Mouse (Mus musculus) heart, adult 2 months (tissue): Measurements from ENCODE around the gene Dach1. TPM values are rescaled to one million over a fixed set of nuclear protein-coding genes. Genes with fewer than 3 reads are reported as not detected.
A peak's percentile ranks its signal among the peaks of the same experiment; 100 is the strongest.

Experiments used
- DNase-seq, 2 experiments: peaks; one replicate each; pipeline ENCODE4 v3.0.0; 2021
- H3K27ac ChIP-seq: fragments of 200-600 bp; 2 replicates; pipeline ENCODE4 v1.8.1; 2022
- H3K27me3 ChIP-seq: fragments of 200-500 bp; 2 replicates; pipeline ENCODE4 v1.6.1; 2012; ENCODE audit warnings: mild to moderate bottlenecking, low read length, inconsistent platforms, mixed read lengths; ENCODE audit not compliant: control insufficient read depth, insufficient read depth
- H3K36me3 ChIP-seq: fragments of 200-500 bp; 2 replicates; pipeline ENCODE4 v1.6.1; 2012; ENCODE audit warnings: low read length, inconsistent platforms; ENCODE audit not compliant: control insufficient read depth, insufficient read depth
- H3K4me1 ChIP-seq: fragments of 200-500 bp; 2 replicates; pipeline ENCODE4 v1.6.1; 2011; ENCODE audit warnings: low read length; ENCODE audit not compliant: control insufficient read depth, insufficient read depth
- H3K4me3 ChIP-seq: fragments of 200-600 bp; 2 replicates; pipeline ENCODE4 v1.8.1; 2022
- H3K79me2 ChIP-seq: fragments of 200-500 bp; replicated peaks from 2 replicates; pipeline ENCODE4 v1.6.1; 2012; ENCODE audit warnings: mild to moderate bottlenecking, inconsistent platforms, low read length, moderate library complexity, mixed read lengths; ENCODE audit not compliant: control insufficient read depth, insufficient read depth
- H3K9ac ChIP-seq: fragments of 200-500 bp; 2 replicates; pipeline ENCODE4 v1.6.1; 2012; ENCODE audit warnings: low read depth, mild to moderate bottlenecking, control low read depth, inconsistent platforms, low read length, mixed read lengths
- CTCF ChIP-seq: fragments of 200-600 bp; IDR thresholded peaks from 2 replicates; pipeline ENCODE4 v1.8.1; 2022; ENCODE audit warnings: antibody characterized with exemption, mild to moderate bottlenecking, moderate library complexity
- EP300 ChIP-seq: fragments of 200-500 bp; IDR thresholded peaks from 2 replicates; pipeline ENCODE4 v1.6.1; 2011; ENCODE audit warnings: low read depth, low read length, control low read depth; ENCODE audit not compliant: insufficient read depth
- POLR2A ChIP-seq: fragments of 200-500 bp; IDR thresholded peaks from 2 replicates; pipeline ENCODE4 v1.6.1; 2011; ENCODE audit warnings: mild to moderate bottlenecking, low read depth, low read length, control low read depth; ENCODE audit not compliant: insufficient read depth
- WGBS: fragments of 180-500 bp; shearing (Covaris S2); methylation state at CpG from one replicate; pipeline ENCODE4 v1.1.7; 2018; 5-methylcytosine and 5-hydroxymethylcytosine counted together
- intact Hi-C: fragments of 180-260 bp; cut with DNase I; formaldehyde crosslinking; loops from one replicate; pipeline ENCODE4 v1.15.1; 2025
- long read RNA-seq: library from polyadenylated mRNA; stranded (forward); transcript quantifications from one replicate; pipeline ENCODE4 v2.0.0, GENCODE M21; 2021
- polyA plus RNA-seq: library from polyadenylated mRNA; depleted of rRNA; stranded (reverse); fragments of >200 nt; gene quantifications from 2 replicates; pipeline ENCODE4 v1.2.3, GENCODE M21; 2012; rRNA removed
- total RNA-seq, 2 experiments: library from RNA; stranded (reverse); gene quantifications; 2 replicates each; pipeline ENCODE4 v1.2.3; 2021

Gene Dach1
- 1 to 10 TPM; 7.7 to 8.4 TPM for total RNA-seq
- 2.7 and 3.7 TPM in 2 replicates for polyA plus RNA-seq
- long read RNA-seq, full-length matches to known transcripts: 1 of 1 reads
- long read RNA-seq, partial matches to known transcripts: 0 of 1 reads
- long read RNA-seq, other reads (novel, unspliced or antisense): 0 of 1 reads

DNA sequence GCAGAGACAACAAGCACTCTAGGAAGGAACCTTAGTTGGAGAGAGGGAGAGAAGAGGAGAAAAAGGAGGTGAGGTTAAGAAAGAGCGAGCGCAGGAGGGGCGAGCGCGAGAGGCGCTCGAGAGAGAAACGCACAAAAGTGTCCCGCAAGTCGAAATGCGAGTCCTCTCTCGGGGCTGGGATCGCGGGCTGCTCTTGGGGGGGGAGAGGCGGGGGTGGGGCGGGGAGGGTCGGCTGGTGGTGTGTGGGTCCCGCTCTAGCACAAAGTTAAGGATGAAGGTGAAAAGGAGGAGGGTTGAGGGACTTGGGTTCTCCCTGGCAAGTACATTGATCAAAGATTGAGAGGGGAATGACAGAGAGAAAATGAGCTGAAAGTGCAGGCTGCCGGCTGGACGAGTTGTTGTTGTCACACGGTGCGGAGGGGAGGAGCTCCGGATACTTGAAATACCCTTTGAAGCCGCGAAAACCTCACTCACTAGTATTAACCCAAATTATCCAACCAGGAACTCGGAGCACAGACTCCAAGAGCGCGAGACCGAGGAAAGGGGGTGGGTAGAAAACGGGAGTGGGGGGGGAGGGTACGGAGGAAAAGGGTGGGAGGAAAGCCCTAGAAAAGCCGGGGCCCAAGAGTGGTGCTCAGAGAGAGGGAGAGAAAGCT lies at the start of gene Dach1:
Gene Dach1 (minus strand): TSS at position 345 of the 656 bp plus-strand sequence.
- H3K36me3 ChIP-seq: no peaks in the 10 kb centered on the region
- H3K27ac ChIP-seq: peak within 1 kb of the TSS; percentile 94
- intact Hi-C loops: loop anchor here (5.0 to 10.0 kb wide), 4 partner anchors 167 to 855 kb away; no protein-coding TSS in a partner anchor
- peak within 1 kb of the TSS; percentile 73 for H3K4me3 ChIP-seq
- peaks cover 2% of the 10 kb centered on the region for H3K4me1 ChIP-seq
- H3K27me3 ChIP-seq: no peaks in the 10 kb centered on the region
- peak; percentile 60 to 65 for DNase-seq
- under 1% methylated on average over 32 of the region's 32 CpGs for WGBS
- no peaks in the 10 kb centered on the region; the same call in 1 of the 2 replicates for H3K79me2 ChIP-seq
- H3K9ac ChIP-seq: peak within 1 kb of the TSS; percentile 86
- TF ChIP-seq EP300 (no peak), CTCF (no peak), POLR2A (peak; percentile 82)

DNA sequence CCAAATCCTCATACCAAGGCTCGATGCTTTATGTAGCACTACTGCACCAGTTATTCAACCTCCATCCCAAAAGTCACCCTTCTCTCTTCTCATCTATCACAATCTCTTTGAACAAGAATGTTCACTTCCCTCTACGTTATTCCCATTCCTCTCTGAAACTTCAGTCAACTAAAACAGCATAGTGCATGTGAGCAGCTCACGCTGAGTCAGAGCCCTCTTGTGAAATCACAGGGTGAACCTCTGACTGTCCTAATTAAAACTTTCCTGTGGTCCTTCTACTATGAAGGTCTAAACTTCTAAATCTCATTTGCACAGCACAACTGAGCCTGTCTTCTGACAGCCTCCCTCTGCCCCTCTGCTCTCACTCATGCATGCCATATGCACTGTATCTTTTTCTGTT lies 30.5 kb upstream of the Dach1 start:
- no peaks in the 10 kb centered on the region for H3K27me3 ChIP-seq
- no peak for DNase-seq
- no peak overlapping the region for H3K27ac ChIP-seq
- no peak overlapping the region for H3K4me3 ChIP-seq
- TF ChIP-seq CTCF: no peak
- no peak for TF ChIP-seq POLR2A
- no peak for TF ChIP-seq EP300
- 81% methylated on average over 3 of the region's 3 CpGs for WGBS
- no peaks in the 10 kb centered on the region for H3K79me2 ChIP-seq
- H3K36me3 ChIP-seq: no peaks in the 10 kb centered on the region
- intact Hi-C loops: no loop called here
- H3K9ac ChIP-seq: no peak overlapping the region
- H3K4me1 ChIP-seq: no peaks in the 10 kb centered on the region

DNA sequence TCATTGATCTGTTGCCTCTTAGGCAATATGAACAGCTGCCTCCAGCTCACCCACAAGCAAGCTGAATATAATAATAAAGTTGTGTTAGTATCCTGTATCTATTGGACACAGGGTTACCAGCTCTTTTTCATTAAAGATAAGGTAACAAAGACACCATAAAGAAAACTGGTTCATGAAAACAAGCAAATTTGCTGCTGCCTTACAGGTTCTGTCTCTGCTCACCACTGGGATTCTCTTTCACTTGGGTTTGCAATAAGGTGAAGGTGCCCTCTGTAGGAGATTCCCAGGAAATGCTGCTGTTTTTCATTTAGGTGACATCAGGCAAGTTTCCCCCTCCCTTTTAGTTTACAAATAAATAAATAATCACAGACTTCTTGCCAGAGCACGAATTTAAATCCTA lies 12.0 kb upstream of the Dach1 start:
- H3K4me3 ChIP-seq: no peak overlapping the region
- intact Hi-C loops: loop anchor here (2.0 to 5.0 kb wide), 2 partner anchors 513 to 849 kb away; no protein-coding TSS in a partner anchor
- H3K27me3 ChIP-seq: no peaks in the 10 kb centered on the region
- no peaks in the 10 kb centered on the region for H3K4me1 ChIP-seq
- H3K27ac ChIP-seq: no peak overlapping the region
- peak; percentile 88 for TF ChIP-seq CTCF
- TF ChIP-seq EP300: no peak
- no peak for TF ChIP-seq POLR2A
- no peaks in the 10 kb centered on the region for H3K79me2 ChIP-seq
- peaks cover 4% of the 10 kb centered on the region for H3K36me3 ChIP-seq
- 0% methylated on average over 1 of the region's 1 CpGs for WGBS
- DNase-seq: no peak
- H3K9ac ChIP-seq: no peak overlapping the region

DNA sequence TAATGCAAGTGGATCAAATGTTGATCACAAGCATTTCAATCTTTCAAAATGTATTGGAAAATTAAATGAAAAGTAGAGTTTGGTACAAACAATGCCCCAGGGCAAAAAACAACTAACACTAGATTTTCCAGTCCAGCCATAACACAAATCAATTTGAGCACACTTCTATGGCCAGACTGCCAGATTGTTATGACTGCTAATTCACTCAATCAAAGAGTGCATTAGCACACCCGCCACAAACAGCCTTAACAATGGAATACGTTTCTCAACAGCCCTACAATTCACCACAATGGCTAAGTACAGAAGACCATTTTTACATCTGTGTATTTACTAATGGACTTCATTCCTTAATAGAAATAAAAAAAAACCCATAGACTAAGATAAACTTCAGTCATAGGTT lies 4.3 kb upstream of the Dach1 start:
- Histone ChIP-seq H3K27ac (no peak overlapping the region), H3K9ac (no peak overlapping the region), H3K27me3 (no peaks in the 10 kb centered on the region), H3K79me2 (no peaks in the 10 kb centered on the region; the same call in 1 of the 2 replicates), H3K36me3 (peaks cover 4% of the 10 kb centered on the region), H3K4me3 (no peak overlapping the region), H3K4me1 (peaks cover 2% of the 10 kb centered on the region)
- DNase-seq: no peak
- intact Hi-C loops: loop anchor here (10.0 kb wide), 2 partner anchors 339 to 851 kb away; no protein-coding TSS in a partner anchor
- WGBS: 58% methylated on average over 2 of the region's 2 CpGs
- TF ChIP-seq CTCF (no peak), EP300 (no peak), POLR2A (no peak)

DNA sequence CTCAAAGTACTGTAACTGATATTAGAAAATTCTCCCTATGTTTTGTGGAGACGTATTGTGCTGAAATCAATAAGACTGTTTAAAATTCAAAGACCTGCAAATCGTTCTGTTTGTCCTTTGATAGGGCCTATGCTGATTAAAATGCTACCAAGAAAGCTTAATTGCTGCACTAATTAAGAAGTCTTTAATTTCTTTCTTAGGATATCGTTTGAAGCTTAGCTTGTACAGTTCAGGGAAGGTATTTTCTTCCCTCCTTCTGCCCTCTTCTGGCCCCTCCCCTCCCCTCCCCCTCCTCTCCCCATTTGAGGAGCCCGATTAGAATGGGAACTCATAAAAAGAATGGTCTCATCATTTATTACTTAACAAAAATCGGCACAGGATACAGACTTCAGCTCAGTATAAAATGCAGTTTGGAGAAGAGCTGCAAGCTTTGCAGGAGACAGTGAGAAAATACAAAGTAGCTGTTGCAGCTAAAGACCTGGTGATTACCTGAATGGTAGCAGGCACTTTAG lies 2.9 kb upstream of the Dach1 start:
- Histone ChIP-seq H3K9ac (no peak overlapping the region), H3K27me3 (no peaks in the 10 kb centered on the region), H3K79me2 (no peaks in the 10 kb centered on the region; the same call in 1 of the 2 replicates), H3K36me3 (peaks cover 4% of the 10 kb centered on the region), H3K4me3 (no peak overlapping the region), H3K27ac (0 out of 2 replicates have a peak overlapping the region, but pooled peaks have one; percentile 28), H3K4me1 (peaks cover 2% of the 10 kb centered on the region)
- WGBS: 26% methylated on average over 5 of the region's 5 CpGs
- intact Hi-C loops: loop anchor here (10.0 kb wide), 2 partner anchors 338 to 852 kb away; no protein-coding TSS in a partner anchor
- TF ChIP-seq POLR2A (no peak), EP300 (no peak), CTCF (no peak)
- no peak for DNase-seq

DNA sequence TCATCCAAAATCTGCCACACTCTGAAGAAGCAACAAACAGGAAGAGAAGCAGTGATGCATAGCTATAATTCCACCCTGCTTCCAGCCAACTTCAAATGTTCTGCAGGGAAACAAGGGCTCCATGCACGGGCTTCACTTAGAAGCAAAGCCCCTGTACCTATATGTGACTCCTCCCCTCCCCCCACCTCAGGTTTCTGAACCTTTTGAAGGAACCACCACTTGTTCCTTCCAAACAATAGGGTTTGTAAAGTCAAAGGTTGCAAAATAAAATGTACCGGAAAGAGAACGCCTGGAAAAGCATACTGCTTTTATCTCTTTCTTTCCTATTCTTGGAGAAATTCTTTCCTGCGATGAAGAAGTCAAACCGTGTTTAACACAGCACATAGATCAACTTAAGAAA lies 2.3 kb upstream of the Dach1 start:
- DNase-seq: no peak
- TF ChIP-seq POLR2A: no peak
- no peak for TF ChIP-seq EP300
- no peak for TF ChIP-seq CTCF
- Histone ChIP-seq H3K27ac (peak overlapping the region; percentile 5; the same call in 1 of the 2 replicates), H3K79me2 (no peaks in the 10 kb centered on the region; the same call in 1 of the 2 replicates), H3K9ac (no peak overlapping the region), H3K36me3 (no peaks in the 10 kb centered on the region; the same call in 1 of the 2 replicates), H3K27me3 (no peaks in the 10 kb centered on the region), H3K4me1 (peaks cover 2% of the 10 kb centered on the region), H3K4me3 (no peak overlapping the region)
- WGBS: 32% methylated on average over 5 of the region's 5 CpGs
- intact Hi-C loops: loop anchor here (10.0 kb wide), 2 partner anchors 337 to 853 kb away; no protein-coding TSS in a partner anchor
